Mouse (Mus musculus): Measurements from ENCODE around the gene Zp1. TPM values are rescaled to one million over a fixed set of nuclear protein-coding genes. Genes with fewer than 3 reads are reported as not detected.

Gene Zp1
- total and polyA plus RNA-seq, 3 experiments, result 0.26 TPM; not detected in 2

GRCm38 (mm10) chr19:10946506-10946905 lies 26.1 kb upstream of the Zp1 start (continued):
- TF ChIP-seq JUN (IDR thresholded peaks at IDR 0.05; ENCODE audit: insufficient read depth, low read depth, low read length), result no peak

GRCm38 (mm10) chr19:10943955-10944354 lies 23.5 kb upstream of the Zp1 start:
- Histone ChIP-seq H3K4me2 (ENCODE audit: insufficient read depth, low read depth, poor library complexity, severe bottlenecking) (no peak overlapping the region), H3K9ac (ENCODE audit: insufficient read depth, low read depth) (no peak overlapping the region), H3K27me3 (replicated peaks) (no peaks in the 10 kb centered on the region), H3K4me1 (ENCODE audit: control insufficient read depth in 1 of 2, insufficient read depth in 2 of 2) (peaks cover 21 to 44% of the 10 kb centered on the region in 2 experiments), H3K4me3 (replicated peaks in 1 of 3; ENCODE audit: low read depth in 2 of 3, low read length in 2 of 3, poor library complexity in 1 of 3) (no peak overlapping the region), H3K36me3 (replicated peaks in 1 of 2; ENCODE audit: control insufficient read depth in 1 of 2, insufficient read depth in 1 of 2, low read length in 1 of 2) (peaks cover 50 to 74% of the 10 kb centered on the region in 2 experiments), H3K79me2 (replicated peaks; ENCODE audit: control insufficient read depth, extremely low read depth, insufficient read depth, poor library complexity, severe bottlenecking) (peaks cover 30% of the 10 kb centered on the region), H3K9me3 (replicated peaks; ENCODE audit: low read length) (peaks cover 3% of the 10 kb centered on the region), H3K27ac (ENCODE audit: insufficient read depth, low read depth) (peak overlapping the region; percentile 6; the same call in 1 of the 2 replicates)
- TF ChIP-seq MEF2A (IDR thresholded peaks at IDR 0.05; ENCODE audit: borderline replicate concordance, low read depth, low read length) (peak; percentile 64), MAFK (IDR thresholded peaks at IDR 0.05; ENCODE audit: insufficient replicate concordance, low read length) (no peak), ZMIZ1 (IDR thresholded peaks at IDR 0.05; ENCODE audit: low read depth, low read length) (no peak), UBTF (IDR thresholded peaks at IDR 0.05; ENCODE audit: low read depth, low read length) (no peak), ETS1 (conservative IDR thresholded peaks at IDR 0.05; ENCODE audit: low read depth, low read length) (peak; percentile 64; the same call in 1 of the 2 replicates), POLR2AphosphoS2 (IDR thresholded peaks at IDR 0.05; ENCODE audit: low read depth, low read length) (no peak), IRF4 (IDR thresholded peaks at IDR 0.05; ENCODE audit: low read depth, low read length) (no peak), JUN (IDR thresholded peaks at IDR 0.05; ENCODE audit: insufficient read depth, low read depth, low read length) (no peak), CHD1 (IDR thresholded peaks at IDR 0.05; ENCODE audit: low read depth, low read length) (no peak), MAZ (IDR thresholded peaks at IDR 0.05; ENCODE audit: low read depth, low read length) (no peak), ZNF384 (IDR thresholded peaks at IDR 0.05; ENCODE audit: low read depth, low read length) (no peak), POLR2A (IDR thresholded peaks at IDR 0.05; ENCODE audit: low read depth, low read length) (no peak), JUND (conservative IDR thresholded peaks at IDR 0.05; ENCODE audit: low read depth, low read length) (no peak), CHD2 (IDR thresholded peaks at IDR 0.05; ENCODE audit: low read length) (no peak), USF2 (conservative IDR thresholded peaks at IDR 0.05; ENCODE audit: low read depth, low read length) (no peak), CTCF (conservative IDR thresholded peaks at IDR 0.05 in 1 of 2, IDR thresholded peaks at IDR 0.05 in 1 of 2; ENCODE audit: low read depth in 2 of 2, low read length in 2 of 2) (no peak), ELF1 (IDR thresholded peaks at IDR 0.05; ENCODE audit: low read depth, low read length) (no peak), HCFC1 (IDR thresholded peaks at IDR 0.05; ENCODE audit: low read depth, low read length) (no peak), BHLHE40 (IDR thresholded peaks at IDR 0.05; ENCODE audit: low read depth, low read length) (peak; percentile 72), E2F4 (IDR thresholded peaks at IDR 0.05; ENCODE audit: insufficient replicate concordance, low read depth, low read length) (no peak), USF1 (IDR thresholded peaks at IDR 0.05; ENCODE audit: low read depth, low read length) (no peak), RAD21 (IDR thresholded peaks at IDR 0.05; ENCODE audit: low read depth, low read length) (no peak), GABPA (IDR thresholded peaks at IDR 0.05; ENCODE audit: insufficient replicate concordance, low read depth, low read length) (no peak), ZKSCAN1 (IDR thresholded peaks at IDR 0.05; ENCODE audit: borderline replicate concordance, low read depth, low read length) (no peak), SMC3 (IDR thresholded peaks at IDR 0.05; ENCODE audit: low read depth, low read length) (no peak), ZC3H11A (IDR thresholded peaks at IDR 0.05; ENCODE audit: low read depth, low read length) (no peak), MAX (IDR thresholded peaks at IDR 0.05; ENCODE audit: low read length) (no peak), EP300 (IDR thresholded peaks at IDR 0.05; ENCODE audit: low read length) (0 out of 2 replicates have a peak, but pooled peaks have one; percentile 42), KAT2A (IDR thresholded peaks at IDR 0.05; ENCODE audit: insufficient replicate concordance, low read length) (no peak), MYC (IDR thresholded peaks at IDR 0.05; ENCODE audit: low read depth, low read length) (no peak)
- DNase-seq (ENCODE audit: extremely low read depth), result peak; percentile 68
- in situ Hi-C loops (cut with MboI; ENCODE audit: low pct_ligation_motif_present, low pct_unique_long_range_greater_than_20kb, low sequenced_read_pairs) (no loop called here), dilution Hi-C loops (cut with MboI; ENCODE audit: extremely low pct_ligation_motif_present, extremely low pct_unique_long_range_greater_than_20kb, low sequenced_read_pairs) (no loop called here)
